Mouse (Mus musculus) spleen, postnatal 14 days (tissue): ENCODE measurements around the gene Rgs7bp.

ENCODE experiments used
- DNase-seq, 2 experiments: peaks; one replicate each; pipeline ENCODE4 v3.0.0; 2021 to 2022; ENCODE audit warnings: low spot score in 2 of 2

The Rgs7bp gene

DNA sequence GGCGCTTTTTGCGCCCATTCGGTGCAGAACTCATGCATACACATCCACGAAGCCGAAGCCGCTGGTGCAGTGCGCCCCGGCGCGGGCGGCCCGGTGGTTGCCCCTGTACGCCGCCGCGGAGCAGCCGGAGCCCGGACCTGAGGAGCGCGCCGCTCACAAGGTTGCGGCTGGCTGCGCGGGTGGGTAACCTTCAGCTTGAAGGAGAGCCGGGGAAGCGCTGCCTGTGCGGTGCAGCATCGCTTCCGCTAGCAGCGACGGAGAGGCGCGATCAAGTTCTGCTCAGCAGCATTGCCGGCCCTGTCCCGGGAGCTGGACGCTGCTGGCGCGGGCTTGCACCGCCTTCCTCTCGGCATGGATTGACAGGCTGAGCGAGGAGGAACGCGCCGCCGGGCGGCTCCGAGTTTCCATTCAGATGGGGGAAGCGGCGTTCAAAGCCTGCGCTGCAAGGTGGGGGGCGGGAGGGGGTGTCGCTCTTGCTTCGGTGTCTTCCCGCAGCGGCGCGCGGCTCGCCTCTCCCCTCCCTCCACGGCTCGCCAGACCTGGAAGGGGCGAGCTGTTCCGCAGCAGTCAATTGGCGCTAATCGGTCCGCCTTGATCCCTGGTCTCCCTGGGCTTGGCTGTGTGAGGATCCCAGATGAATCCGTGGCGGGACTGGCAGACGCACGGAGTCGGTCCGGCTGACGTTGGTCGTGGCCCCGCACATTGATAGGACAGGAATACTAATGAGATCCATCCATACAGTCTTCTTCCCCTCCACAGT is at the start of gene Rgs7bp:
Gene Rgs7bp, minus strand, starts transcription at position 750 of the 760 bp plus-strand sequence.
- DNase-seq: no peak

DNA sequence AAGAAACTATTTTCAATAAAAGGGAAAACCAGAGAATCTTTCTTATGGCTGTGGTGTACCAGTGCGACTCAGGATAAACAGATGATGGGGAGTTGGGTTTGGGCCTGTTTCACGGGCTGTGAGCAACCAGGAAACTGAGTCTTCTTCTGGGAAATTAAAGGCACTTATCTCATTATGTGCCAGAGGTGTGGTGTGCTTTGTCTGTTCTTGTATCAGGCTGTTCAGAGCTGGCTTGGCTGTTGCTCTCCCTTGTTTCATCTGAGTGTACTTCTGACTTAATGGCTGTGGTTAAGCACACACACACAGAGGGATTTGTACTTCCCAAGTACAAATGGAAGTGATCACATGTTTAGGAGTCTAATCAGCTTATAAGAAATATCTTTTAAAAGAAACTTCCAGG is 49.7 kb upstream of the Rgs7bp start:
- no peak for DNase-seq

DNA sequence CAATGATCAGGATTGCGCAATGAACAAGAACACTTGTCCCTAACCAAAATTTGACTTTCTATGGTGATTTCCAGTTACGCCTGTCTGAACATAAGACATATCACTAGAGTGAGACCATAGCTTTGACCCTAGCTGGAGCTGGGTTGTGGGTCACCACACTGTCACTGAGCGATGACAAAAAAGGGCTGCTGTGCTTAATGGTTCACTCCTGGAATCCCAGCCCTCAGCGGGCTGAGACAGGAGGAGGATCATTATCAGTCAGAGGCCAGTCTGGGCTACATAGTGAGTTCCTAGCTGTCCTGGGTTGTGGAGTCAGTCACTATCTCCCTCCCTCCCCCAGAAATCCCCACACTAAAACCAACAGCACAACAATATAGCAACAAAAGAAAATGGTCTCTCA is 46.0 kb upstream of the Rgs7bp start:
- no peak for DNase-seq

DNA sequence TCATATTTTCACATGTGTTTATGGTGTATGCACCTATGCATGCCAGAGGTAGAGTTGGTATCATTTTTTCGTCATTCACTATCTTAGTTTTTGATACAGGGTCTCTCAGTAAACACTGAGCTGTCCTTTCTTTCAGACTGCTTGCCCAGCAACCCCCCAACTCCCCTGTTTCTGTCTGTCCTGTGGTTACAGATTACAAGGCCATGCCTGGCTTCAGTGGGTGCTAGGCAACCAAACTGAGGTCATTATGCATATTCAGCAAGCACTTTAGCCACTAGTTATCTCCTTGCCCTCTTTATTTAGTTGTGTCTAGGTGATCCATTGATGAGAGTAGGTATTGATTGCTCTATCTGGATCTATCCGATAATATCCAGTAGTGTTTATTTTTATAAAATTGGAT is 41.6 kb upstream of the Rgs7bp start:
- DNase-seq: no peak

DNA sequence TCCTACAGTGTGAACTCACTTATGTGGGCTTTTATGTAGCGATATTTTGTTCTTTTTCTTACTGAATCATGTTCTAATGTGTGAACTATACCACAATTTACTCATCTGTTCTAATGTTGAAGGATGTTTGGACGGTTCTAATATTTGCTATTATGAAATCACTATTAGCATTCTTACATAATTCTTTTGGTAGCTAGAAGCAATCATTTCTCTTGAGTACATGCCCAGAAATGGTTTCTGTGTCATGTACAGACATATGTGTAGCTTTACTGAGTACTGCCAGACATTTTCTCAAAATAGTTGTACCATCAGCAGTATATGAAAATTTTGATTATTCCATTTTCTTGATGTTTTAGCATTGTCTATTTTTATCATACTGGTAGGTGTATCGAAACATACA is 34.5 kb upstream of the Rgs7bp start:
- DNase-seq: no peak

DNA sequence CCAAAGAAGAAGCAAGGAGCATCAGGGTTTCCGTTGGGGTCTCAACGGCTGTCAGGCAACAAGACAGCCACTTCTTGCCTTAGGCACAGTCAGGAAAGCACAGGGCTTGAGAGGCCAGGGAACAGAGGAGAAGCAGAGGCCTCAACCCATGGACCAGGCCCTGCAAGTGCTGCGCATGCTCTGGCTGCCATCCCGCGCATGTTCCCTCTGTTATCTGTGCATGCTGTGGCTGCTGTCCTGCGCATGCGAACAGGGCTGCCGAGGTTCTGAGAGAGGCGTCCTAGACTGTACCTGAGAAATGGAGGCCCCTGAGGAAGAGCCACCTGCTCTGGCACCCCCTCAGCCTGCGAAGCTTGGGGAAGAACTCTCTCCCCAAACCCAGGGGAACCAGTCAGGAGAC is 27.1 kb upstream of the Rgs7bp start, which contains the start of gene 4933425L06Rik:
Gene 4933425L06Rik, plus strand, starts transcription at position 261 of the 400 bp plus-strand sequence.
- no peak for DNase-seq

DNA sequence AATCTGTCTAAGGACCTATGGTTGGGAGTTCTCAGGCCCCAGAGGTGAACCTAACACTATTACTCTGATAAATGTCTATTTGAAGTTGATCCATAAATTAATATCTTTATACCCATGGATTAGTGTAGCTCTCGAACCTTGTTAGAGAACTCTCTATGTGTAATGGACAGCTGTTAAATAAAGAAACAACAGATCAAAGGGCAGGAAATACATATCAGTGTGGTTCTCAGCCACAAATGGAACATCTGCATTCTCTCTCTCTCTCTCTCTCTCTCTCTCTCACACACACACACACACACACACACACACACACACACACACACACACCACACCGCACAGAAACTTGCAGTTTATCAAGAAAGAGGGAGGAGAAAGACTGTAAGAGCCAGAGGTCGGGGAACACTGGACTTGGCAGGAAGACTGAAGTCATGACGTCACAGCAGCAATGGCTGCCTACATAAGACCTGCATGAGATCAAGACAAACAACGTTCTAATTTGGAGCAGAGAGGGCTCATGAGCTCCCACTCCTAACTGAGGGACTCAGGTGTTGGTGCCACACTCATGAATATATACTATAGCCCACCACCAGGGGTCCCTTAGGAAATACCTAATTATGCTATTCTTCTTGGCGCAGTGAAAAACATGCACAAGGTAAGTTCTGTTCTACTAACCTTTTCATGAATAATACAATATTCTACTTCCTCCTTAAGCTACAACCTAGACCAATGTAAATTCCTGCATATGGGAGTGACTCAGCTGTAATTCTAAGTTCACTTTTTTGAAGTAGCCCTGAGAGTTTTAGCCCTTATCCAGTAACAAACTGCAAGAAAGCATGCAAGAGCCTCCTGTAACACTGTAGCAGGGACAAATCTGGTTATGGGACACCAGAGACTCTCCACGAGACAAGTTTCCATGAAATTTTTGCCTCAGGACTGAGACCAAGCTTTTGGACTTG is 12.4 kb upstream of the Rgs7bp start:
- DNase-seq: no peak

DNA sequence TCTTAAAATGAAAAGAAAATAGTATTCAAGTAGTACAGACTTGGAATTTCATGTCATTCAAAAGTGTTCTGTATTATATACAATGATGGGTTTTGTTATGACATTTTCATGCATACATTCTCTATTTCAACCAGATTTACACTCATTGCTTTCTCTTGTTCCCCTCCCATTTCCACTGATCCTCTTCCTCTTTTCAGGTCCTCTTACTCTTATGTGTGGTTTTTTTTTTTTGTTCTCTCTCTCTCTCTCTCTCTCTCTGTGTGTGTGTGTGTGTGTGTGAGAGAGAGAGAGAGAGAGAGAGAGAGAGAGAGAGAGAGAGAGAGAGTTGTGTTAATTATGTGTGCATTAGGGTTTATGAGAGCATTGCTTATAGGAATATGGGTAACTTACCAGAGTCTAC is 11.4 kb upstream of the Rgs7bp start:
- DNase-seq: no peak

DNA sequence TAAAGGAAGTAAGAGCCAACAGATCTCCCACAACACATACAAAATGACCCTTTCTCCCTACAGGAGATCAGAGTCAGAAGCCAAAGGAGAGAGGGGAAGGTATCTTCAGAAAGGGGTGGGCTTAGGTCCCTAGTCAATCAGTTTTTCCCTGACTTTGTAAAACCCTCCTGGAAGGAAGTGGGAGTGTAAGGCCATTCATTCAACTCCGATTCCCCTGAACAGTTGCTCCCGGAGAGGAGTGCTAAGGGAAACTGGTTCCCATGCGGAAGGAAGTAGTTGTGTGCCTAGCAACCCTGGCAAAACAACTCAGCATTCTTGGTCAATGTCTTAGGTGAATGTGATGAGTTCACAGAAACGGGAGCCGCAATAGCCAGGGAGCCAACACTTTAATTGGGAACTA is 644 bp upstream of the Rgs7bp start:
- DNase-seq: no peak

DNA sequence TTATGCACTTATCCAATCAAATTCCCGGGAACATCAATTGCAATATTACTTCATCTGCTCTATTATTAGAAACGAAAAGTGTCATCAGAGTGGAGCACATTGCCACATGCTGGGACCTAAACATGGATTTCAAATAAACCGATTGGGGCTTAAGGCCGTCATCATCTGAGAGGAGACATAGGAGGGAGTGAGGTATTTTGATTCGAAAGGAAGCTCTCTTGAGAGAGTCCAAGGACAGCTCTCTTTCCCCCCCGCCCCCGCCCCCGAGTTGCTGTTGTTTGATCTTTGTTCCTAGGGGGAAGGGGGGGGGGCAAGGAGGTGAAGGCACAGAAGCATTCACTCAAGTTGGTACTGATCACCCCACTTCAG is 195 bp upstream of the Rgs7bp start:
- DNase-seq: no peak

DNA sequence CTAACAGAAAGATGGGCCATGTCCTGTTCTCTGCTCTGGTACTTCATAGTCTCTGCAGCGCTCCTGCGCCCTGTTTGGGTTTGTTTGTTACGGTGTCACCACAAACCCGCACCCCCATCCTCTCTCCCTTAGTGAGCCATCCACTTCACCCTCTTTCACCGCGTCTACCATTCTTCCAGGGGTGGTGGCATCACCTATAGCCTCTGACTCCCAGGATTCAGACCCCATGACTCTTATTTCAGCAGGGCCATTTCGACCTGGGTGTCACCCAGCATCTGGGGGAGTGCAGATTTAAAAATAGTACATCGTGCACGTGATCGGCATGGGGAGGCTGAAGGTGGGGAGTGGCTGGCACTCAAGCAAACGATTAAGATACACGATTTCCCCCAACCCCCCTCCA is 1.1 kb downstream of the Rgs7bp start:
- no peak for DNase-seq

DNA sequence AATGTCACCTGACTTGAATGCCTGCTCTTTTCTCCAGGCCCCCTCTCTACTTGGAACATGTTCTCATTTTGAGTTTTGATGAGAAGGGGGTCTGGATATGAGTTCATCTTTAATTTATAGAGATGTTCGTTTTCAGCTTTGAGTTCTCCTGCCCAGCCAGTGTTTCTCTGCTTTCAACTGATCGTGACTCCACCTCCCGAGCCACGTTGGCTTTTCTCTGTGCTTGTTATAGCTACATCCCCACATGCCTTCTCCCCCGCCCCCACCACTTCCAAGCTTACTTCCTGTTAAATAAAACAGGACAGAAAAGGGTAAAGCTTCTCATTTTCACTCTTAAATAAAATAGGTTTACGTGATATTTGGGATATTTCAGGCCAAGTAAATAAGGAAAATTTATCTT is 3.3 kb downstream of the Rgs7bp start:
- DNase-seq: no peak

DNA sequence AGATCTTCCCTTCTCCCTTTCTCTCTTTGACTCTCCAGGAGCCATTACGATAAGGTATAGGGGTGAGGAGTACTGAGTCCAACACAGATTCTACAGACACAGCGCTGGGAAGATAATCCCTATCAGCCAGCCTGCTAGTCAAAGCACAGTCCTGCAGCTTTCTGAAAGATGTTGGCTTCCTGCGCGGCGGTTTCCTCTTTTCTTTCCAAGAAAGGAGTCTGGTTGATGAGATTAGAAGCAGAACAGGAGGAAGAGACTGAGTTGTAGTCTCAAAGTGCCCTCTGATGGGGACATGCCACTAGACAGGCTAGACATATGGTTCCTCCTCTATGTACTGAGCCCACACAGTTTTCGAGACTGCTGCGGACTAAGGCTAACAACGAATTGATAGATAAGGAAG is 6.1 kb downstream of the Rgs7bp start:
- DNase-seq: no peak

DNA sequence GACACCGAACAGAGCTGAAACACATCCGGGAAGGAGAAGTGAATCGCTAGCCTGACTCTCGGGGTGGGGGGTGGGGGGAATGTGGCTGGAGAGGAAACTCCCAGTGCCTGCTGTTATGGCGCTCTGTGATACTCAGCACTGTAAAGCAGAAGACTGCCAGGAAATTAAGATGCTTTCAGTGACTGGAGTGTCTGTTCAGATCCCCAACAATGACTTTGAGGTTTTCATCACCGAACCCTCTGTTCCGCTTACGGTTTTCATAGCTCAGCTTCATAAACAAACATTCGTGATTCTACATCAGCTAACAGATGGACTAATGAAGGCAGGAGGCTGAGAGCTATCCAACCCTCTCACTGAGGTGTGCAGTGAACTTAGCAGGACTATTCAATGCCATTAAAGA is 7.4 kb downstream of the Rgs7bp start:
- no peak for DNase-seq

DNA sequence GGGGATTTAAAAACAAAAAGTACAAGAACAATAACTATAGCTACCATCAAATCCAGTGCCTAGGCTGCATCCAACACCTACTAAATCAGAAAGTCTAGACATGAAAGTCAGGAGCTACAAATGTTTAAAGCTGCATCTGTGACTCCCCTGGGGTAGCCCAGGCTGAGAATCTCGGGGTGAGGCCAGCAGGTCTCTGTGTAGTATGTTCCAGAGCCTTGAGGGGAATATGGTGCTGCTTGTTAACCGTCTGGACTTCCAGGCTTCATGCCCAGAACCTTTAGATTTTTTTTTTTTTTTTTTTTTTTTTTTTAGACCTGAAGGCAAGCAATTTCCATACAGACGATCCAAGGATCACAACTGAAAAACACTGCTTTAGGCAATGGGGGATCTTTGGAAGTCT is 10.8 kb downstream of the Rgs7bp start:
- no peak for DNase-seq

DNA sequence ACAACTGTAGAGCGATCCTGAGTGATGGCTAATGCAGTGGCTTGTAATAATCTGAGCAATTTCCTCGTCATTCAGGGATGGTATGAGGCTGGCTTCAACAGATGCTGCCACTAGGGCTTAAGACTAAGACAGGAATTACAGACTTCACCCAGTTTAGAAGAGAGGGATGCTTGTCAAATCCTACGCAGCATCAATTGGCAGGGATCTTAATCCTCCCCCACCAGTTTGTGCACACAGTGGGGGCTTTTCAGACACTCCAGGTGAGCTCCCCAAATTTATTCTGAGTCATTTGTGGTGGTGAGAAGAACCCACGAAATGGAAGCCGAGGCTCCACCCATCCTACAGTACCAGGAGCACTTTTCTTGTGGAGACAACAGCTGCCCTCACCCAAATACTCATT is 16.4 kb downstream of the Rgs7bp start:
- DNase-seq: no peak

DNA sequence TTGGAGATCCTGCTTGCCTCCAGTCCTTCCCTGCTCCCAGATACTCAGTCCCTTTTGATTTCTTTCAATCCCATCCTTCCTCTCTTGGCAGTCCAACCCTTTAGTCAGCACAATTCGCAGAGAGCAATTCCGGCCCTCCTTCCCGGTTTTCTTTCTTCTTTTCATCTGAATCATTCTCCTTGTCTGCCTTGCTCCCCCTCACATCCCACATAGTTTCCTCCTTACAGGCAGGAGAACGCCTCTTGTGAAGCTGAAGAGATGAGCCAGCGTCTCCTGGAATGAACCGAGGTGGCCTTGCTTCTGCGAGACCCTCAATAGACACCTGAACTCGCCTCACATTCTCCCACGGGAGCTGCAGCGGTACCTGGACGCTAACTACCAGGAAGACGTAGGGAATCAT is 16.9 kb downstream of the Rgs7bp start:
- DNase-seq: no peak

DNA sequence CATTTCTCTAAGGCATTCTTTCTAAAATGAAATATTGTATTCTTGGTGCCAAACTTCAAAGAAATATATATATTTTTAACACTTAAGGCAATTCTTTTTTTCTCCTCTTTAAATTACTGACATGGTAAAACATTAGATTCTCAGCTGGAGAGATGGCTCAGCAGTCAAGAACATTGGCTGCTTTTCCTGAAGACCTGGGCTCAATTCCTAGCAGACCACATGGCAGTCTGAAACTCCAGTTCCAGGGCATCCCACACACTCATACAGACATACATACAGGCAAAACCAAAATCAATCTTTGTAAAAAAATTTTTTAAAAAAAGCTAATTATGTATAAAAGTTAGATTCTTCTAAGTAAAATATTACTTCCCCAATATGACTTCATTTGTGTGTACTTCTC is 22.8 kb downstream of the Rgs7bp start:
- no peak for DNase-seq

DNA sequence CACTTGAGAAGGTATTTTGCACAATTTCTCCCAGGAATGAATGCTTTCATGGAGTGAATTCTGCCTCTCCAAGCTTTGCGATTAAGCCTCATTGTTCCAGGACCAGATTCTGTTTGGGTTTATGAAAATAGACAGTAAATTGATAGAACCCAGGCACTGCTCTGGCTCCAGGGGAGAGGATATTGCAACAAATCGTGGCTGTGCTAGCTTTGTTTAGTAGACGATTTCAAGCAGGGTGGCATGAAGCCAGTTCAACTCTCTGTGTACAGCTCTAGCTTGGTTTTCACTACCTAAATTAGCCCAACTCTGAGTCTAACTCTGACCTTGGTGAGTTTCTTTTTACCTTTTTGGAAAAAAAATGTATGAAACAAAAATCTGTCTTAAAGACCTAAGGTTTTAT is 26.5 kb downstream of the Rgs7bp start:
- no peak for DNase-seq

DNA sequence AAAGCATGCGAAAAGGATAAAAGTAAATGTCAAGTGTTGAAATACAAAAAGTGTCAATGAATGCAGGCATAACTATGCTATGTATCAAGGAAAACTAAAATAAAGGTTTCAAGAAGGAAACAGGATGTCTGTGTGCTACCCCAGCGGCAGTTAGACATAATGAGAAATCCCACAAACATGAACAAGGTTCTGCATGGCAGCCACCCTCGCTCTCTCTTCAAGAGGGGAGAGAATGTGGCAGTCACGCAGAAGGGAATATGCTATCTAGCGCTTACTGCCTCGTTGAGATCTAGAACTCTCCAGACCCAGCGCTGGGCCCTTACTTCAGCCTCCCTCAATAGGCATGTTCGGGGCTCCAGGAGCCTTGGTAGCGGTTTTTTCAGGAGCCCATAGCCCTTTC is 38.2 kb downstream of the Rgs7bp start:
- no peak for DNase-seq

DNA sequence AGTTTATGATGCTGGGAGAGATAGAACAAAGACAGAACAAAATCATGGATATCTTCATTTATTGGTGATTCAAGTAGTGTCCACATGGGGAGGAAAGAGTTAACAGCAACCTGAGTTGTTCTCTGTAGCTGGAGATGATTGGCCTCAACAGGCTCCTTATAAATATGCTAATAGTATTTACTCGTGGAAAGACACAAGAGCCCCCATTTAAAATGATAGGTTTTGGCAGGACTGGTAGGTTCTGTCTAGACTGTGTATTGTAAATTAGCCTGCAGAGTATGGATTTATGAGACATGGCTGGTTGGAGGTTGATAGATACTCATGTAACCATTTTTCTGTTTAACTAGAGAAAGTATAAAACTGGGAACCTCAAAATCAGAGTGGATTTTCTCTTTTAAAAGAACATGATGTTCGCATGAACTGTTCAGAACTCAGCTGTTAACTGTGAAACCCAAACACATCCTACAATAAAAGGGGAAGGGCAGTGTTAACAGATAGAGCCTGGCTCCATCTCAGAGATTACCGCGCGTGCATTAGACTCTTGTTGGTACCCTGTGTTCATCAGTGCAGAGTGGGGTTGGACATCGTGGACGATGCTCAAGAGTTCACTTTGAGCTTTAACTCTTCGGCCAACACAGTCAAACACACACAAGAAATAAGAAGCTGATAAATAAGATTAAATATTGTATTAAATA is 38.9 kb downstream of the Rgs7bp start:
- DNase-seq: no peak

DNA sequence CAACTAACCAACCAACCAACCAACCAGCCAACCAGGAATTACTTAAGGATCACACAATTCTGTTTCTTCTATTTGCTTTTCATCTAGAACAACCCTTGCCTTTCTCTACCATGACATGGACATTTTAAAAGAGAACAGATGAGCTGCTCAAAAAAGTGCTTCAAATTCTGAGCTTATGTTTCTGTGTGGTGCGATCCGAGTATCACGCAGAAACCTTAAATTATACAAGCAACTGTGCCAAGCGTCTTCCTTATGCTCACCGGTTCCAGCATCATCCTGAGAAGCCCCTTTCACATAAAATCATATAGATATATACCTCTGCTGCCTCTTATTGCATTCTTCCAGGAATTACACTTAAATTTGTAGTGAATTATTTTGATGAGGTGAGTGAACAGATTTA is 43.4 kb downstream of the Rgs7bp start:
- DNase-seq: no peak
